ENCODE assay signal across 7 mouse cellular contexts in the genomic region with DNA sequence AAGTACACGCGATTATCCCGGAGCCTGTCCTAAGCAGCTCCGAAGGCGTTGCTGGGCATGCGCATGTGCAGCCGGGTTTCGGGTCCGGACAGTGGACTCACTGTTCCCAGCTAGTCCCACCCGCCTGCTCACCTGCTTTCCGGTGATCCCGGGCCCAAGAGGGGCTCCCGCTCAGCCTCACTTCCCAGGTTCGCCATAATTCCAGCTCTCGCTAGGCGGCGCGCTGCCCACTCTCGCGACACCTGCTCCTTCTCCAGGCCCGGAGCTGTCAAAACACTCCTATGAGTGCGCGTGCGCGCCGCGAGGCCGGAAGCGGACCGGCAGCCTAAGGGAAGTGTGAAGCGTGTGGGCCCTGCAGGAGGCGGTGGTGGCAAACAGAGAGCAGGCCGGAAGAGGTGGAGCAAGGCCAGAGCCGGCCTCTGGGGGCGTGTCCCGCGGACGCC. TPM values are rescaled to one million over a fixed set of nuclear protein-coding genes. Genes with fewer than 3 reads are reported as not detected.
DNase-seq lines count a peak whose midpoint lies in the region; ATAC-seq lines count a peak whose summit lies in the region.
"Not testable (repeated sequence)": the region's sequence is repeated elsewhere in the genome, so short reads cannot be mapped to it uniquely, and the experiment has no call there.

No protein-coding gene starts in this region.

- H3K4me1 ChIP-seq in embryonic facial prominence, embryonic 11.5 days (ENCODE audit: control insufficient read depth, insufficient read depth, low read length); limb, embryonic 11.5 days (ENCODE audit: control insufficient read depth, insufficient read depth, low read length); midbrain, embryonic 14.5 days (ENCODE audit: control insufficient read depth, insufficient read depth, low read length): not testable (repeated sequence)

- peak; percentile 100 for ATAC-seq in embryonic facial prominence, embryonic 11.5 days (replicated peaks; ENCODE audit: insufficient number of reproducible peaks, low FRiP score, low TSS enrichment, low read depth)
- peak; percentile 99 for ATAC-seq in limb, embryonic 11.5 days (ENCODE audit: insufficient number of reproducible peaks, low FRiP score, low TSS enrichment, low read depth)
- ATAC-seq in midbrain, embryonic 14.5 days (ENCODE audit: low FRiP score, low TSS enrichment), result peak; percentile 100

- not testable (repeated sequence) for H3K27me3 ChIP-seq in embryonic facial prominence, embryonic 11.5 days (ENCODE audit: control insufficient read depth, insufficient read depth, low read length); limb, embryonic 11.5 days (ENCODE audit: control insufficient read depth, insufficient read depth, low read length); midbrain, embryonic 14.5 days (ENCODE audit: control insufficient read depth, insufficient read depth, low read length)

- H3K4me3 ChIP-seq in embryonic facial prominence, embryonic 11.5 days (ENCODE audit: low read depth, low read length), result peak overlapping the region; percentile 45
- peak overlapping the region; percentile 42 for H3K4me3 ChIP-seq in limb, embryonic 11.5 days (ENCODE audit: low read depth, low read length)
- peak overlapping the region; percentile 58 for H3K4me3 ChIP-seq in midbrain, embryonic 14.5 days (replicated peaks; ENCODE audit: low read depth, low read length)

- H3K9ac ChIP-seq in embryonic facial prominence, embryonic 11.5 days (replicated peaks; ENCODE audit: low read length), result peak overlapping the region; percentile 10
- peak overlapping the region; percentile 49 for H3K9ac ChIP-seq in limb, embryonic 11.5 days (ENCODE audit: low read length)
- peak overlapping the region; percentile 49; the same call in 1 of the 2 replicates for H3K9ac ChIP-seq in midbrain, embryonic 14.5 days (replicated peaks; ENCODE audit: low read length)

- under 1% methylated on average over 34 of the region's 38 CpGs for WGBS in embryonic facial prominence, embryonic 11.5 days
- WGBS in limb, embryonic 11.5 days, result under 1% methylated on average over 38 of the region's 38 CpGs
- WGBS in midbrain, embryonic 14.5 days, result under 1% methylated on average over 36 of the region's 38 CpGs

- H3K27ac ChIP-seq in embryonic facial prominence, embryonic 11.5 days (replicated peaks; ENCODE audit: low read depth, low read length); limb, embryonic 11.5 days (replicated peaks; ENCODE audit: low read depth, low read length): not testable (repeated sequence)
- H3K27ac ChIP-seq in midbrain, embryonic 14.5 days (replicated peaks; ENCODE audit: low read depth, low read length), result peak overlapping the region; percentile 61

- peak; percentile 99 for DNase-seq in adrenal gland, postnatal 14 days
- DNase-seq in embryonic facial prominence, embryonic 11.5 days (ENCODE audit: low spot score), result peak; percentile 94
- DNase-seq in heart, adult 11 months, result peak; percentile 100
- peak; percentile 98 for DNase-seq in kidney, adult 18-20 months
- DNase-seq in limb, embryonic 11.5 days (ENCODE audit: low spot score), result peak; percentile 97
- peak; percentile 98 for DNase-seq in midbrain, embryonic 14.5 days
- DNase-seq in spleen, adult 18-20 months, result peak; percentile 93 to 97

- peak overlapping the region; percentile 22; the same call in 1 of the 2 replicates for H3K4me2 ChIP-seq in embryonic facial prominence, embryonic 11.5 days (ENCODE audit: low read depth, low read length)
- H3K4me2 ChIP-seq in limb, embryonic 11.5 days (ENCODE audit: low read depth, severe bottlenecking), result peak overlapping the region; percentile 46
- H3K4me2 ChIP-seq in midbrain, embryonic 14.5 days (ENCODE audit: low read length), result peak overlapping the region; percentile 59

- H3K36me3 ChIP-seq in embryonic facial prominence, embryonic 11.5 days (replicated peaks; ENCODE audit: control insufficient read depth, insufficient read depth, low read depth, low read length); limb, embryonic 11.5 days (ENCODE audit: control insufficient read depth, insufficient read depth, low read length); midbrain, embryonic 14.5 days (ENCODE audit: control insufficient read depth, insufficient read depth, low read length): not testable (repeated sequence)

- H3K9me3 ChIP-seq in embryonic facial prominence, embryonic 11.5 days (replicated peaks; ENCODE audit: control insufficient read depth, low read length); limb, embryonic 11.5 days (ENCODE audit: control insufficient read depth, low read length); midbrain, embryonic 14.5 days (ENCODE audit: control insufficient read depth, low read length): not testable (repeated sequence)

RNA-seq across cellular contexts. Expression of gene 1700034I23Rik, which starts 8.5 kb away (rescaled TPM):
- 0.15 TPM in 2 replicates for total RNA-seq in adrenal gland, postnatal 14 days (2021)
- 0.17 TPM in 1 of 2 replicates, not detected in the other for polyA plus RNA-seq in embryonic facial prominence, embryonic 11.5 days (2014; fragmentation: Nextera tagmentation; extraction: Ambion mirVana)
- 0.09 and 0.16 TPM in 2 replicates for polyA plus RNA-seq in limb, embryonic 11.5 days (2014; fragmentation: Nextera tagmentation; extraction: Ambion mirVana)
- polyA plus RNA-seq in midbrain, embryonic 14.5 days (2014; fragmentation: Nextera tagmentation; extraction: Ambion mirVana), result 0.32 and 0.34 TPM in 2 replicates

RNA-seq across cellular contexts. Expression of gene Abhd18, which starts 47.1 kb away (rescaled TPM):
- 6.8 and 7.7 TPM in 2 replicates for total RNA-seq in adrenal gland, postnatal 14 days (2021)
- polyA plus RNA-seq in embryonic facial prominence, embryonic 11.5 days (2014; fragmentation: Nextera tagmentation; extraction: Ambion mirVana), result 3.0 and 5.1 TPM in 2 replicates
- 5.7 and 7.1 TPM in 2 replicates for polyA plus RNA-seq in limb, embryonic 11.5 days (2014; fragmentation: Nextera tagmentation; extraction: Ambion mirVana)
- 15.8 and 15.9 TPM in 2 replicates for polyA plus RNA-seq in midbrain, embryonic 14.5 days (2014; fragmentation: Nextera tagmentation; extraction: Ambion mirVana)

RNA-seq across cellular contexts. Expression of gene Mfsd8, which starts 47.2 kb away (rescaled TPM):
- 18.7 and 20.8 TPM in 2 replicates for total RNA-seq in adrenal gland, postnatal 14 days (2021)
- 6.3 and 7.3 TPM in 2 replicates for polyA plus RNA-seq in embryonic facial prominence, embryonic 11.5 days (2014; fragmentation: Nextera tagmentation; extraction: Ambion mirVana)
- 4.8 and 5.6 TPM in 2 replicates for polyA plus RNA-seq in limb, embryonic 11.5 days (2014; fragmentation: Nextera tagmentation; extraction: Ambion mirVana)
- 10.4 and 12.8 TPM in 2 replicates for polyA plus RNA-seq in midbrain, embryonic 14.5 days (2014; fragmentation: Nextera tagmentation; extraction: Ambion mirVana)

RNA-seq across cellular contexts. Expression of gene Larp1b, which starts 55.8 kb away (rescaled TPM):
- total RNA-seq in adrenal gland, postnatal 14 days (2021), result 43.5 and 49.1 TPM in 2 replicates
- 1.4 and 1.7 TPM in 2 replicates for polyA plus RNA-seq in embryonic facial prominence, embryonic 11.5 days (2014; fragmentation: Nextera tagmentation; extraction: Ambion mirVana)
- 0.54 and 0.99 TPM in 2 replicates for polyA plus RNA-seq in limb, embryonic 11.5 days (2014; fragmentation: Nextera tagmentation; extraction: Ambion mirVana)
- 4.6 and 5.0 TPM in 2 replicates for polyA plus RNA-seq in midbrain, embryonic 14.5 days (2014; fragmentation: Nextera tagmentation; extraction: Ambion mirVana)
